19 mouse cellular contexts compared by ENCODE assay signal in genomic region chr8:35943686-35944085, GRCm38 (mm10).
"Had no signal": no experiment of that assay in that cellular context is flagged by ENCODE, and none has a peak within 500 bp of the region (broad histone marks: within the 10 kb centered on the region; RNA-seq: fewer than 3 reads in every experiment).

No protein-coding gene starts in this region.

- ATAC-seq: intestine, postnatal 0 days; liver, postnatal 0 days; lung, postnatal 0 days had no signal

- H3K4me1 ChIP-seq: neural tube, embryonic 12.5 days had no signal

- H3K4me2 ChIP-seq: lung, embryonic 14.5 days; neural tube, embryonic 12.5 days had no signal

- H3K36me3 ChIP-seq: neural tube, embryonic 12.5 days had no signal

- H3K9ac ChIP-seq: liver, embryonic 14.5 days; liver, postnatal 0 days; lung, embryonic 14.5 days; neural tube, embryonic 12.5 days had no signal

- DNase-seq: kidney, adult 2 months; kidney, postnatal 10 days; kidney, postnatal 36 days; layer of hippocampus, postnatal 36 days; liver, postnatal 0 days; lung, embryonic 14.5 days; midbrain, embryonic 14.5 days; retina, postnatal 1 day; right cerebral cortex, postnatal 25 days; spleen, adult 18-20 months; thymus, adult 2 months; thymus, postnatal 14 days; thymus, postnatal 4 days had no signal

- H3K4me3 ChIP-seq: left cerebral cortex, adult 2 months; neural tube, embryonic 12.5 days had no signal

- H3K27me3 ChIP-seq: neural tube, embryonic 12.5 days had no signal

- H3K27ac ChIP-seq: left cerebral cortex, adult 2 months; liver, embryonic 14.5 days; macrophage; neural tube, embryonic 12.5 days had no signal

- H3K9me3 ChIP-seq: neural tube, embryonic 12.5 days had no signal
